Mouse (Mus musculus) lung, postnatal 0 days (tissue): ENCODE measurements at regions not wholly inside any gene's neighbourhood (a gene's known extent, or its start where the extent isn't known, plus 50 kb on each side); places are given as distances from the start of the nearest gene placed in this dataset.
A peak's percentile ranks its signal among the peaks of the same experiment; 100 is the strongest.

ENCODE experiments used
- ATAC-seq: fragments of 200-750 bp; cut with Nextera tagmentation; 2 replicates; pipeline ENCODE4 v1.8.0; 2017; ENCODE audit warnings: moderate library complexity
- DNase-seq: peaks from one replicate; pipeline ENCODE4 v3.0.0-alpha.2; 2016; ENCODE audit warnings: low spot score
- H3K27ac ChIP-seq: fragments of 300-500 bp; sonication (generic); 2 replicates; pipeline ENCODE4 v1.5.1; 2014; ENCODE audit warnings: antibody characterized with exemption, mild to moderate bottlenecking, low read length, mixed read lengths
- H3K27me3 ChIP-seq: fragments of 300-500 bp; sonication (generic); replicated peaks from 2 replicates; pipeline ENCODE4 v1.6.1; 2014; ENCODE audit warnings: low read length, mixed read lengths; ENCODE audit not compliant: insufficient read depth
- H3K36me3 ChIP-seq: fragments of 300-500 bp; sonication (generic); 2 replicates; pipeline ENCODE4 v1.6.1; 2014; ENCODE audit warnings: low read length, mixed read lengths; ENCODE audit not compliant: insufficient read depth
- H3K4me1 ChIP-seq: fragments of 300-500 bp; sonication (generic); 2 replicates; pipeline ENCODE4 v1.6.1; 2014; ENCODE audit warnings: antibody characterized with exemption, low read depth, low read length, mixed read lengths; ENCODE audit not compliant: insufficient read depth
- H3K4me2 ChIP-seq: fragments of 300-500 bp; sonication (generic); replicated peaks from 2 replicates; pipeline ENCODE4 v1.6.1; 2014; ENCODE audit warnings: low read depth, mild to moderate bottlenecking, low read length, moderate library complexity, mixed read lengths
- H3K4me3 ChIP-seq: fragments of 300-500 bp; sonication (generic); 2 replicates; pipeline ENCODE4 v1.5.1; 2014; ENCODE audit warnings: low read depth, low read length
- H3K9ac ChIP-seq: fragments of 300-500 bp; sonication (generic); replicated peaks from 2 replicates; pipeline ENCODE4 v1.6.1; 2014; ENCODE audit warnings: low read depth, mild to moderate bottlenecking
- H3K9me3 ChIP-seq: fragments of 300-500 bp; sonication (generic); 2 replicates; pipeline ENCODE4 v1.6.1; 2016; ENCODE audit warnings: low read length, mixed read lengths
- CTCF ChIP-seq: IDR thresholded peaks from 2 replicates; pipeline ENCODE4 v1.5.1; 2016; ENCODE audit warnings: antibody characterized with exemption, mild to moderate bottlenecking
- EP300 ChIP-seq: IDR thresholded peaks from 2 replicates; pipeline ENCODE4 v1.6.1; 2016; ENCODE audit warnings: antibody characterized with exemption, mild to moderate bottlenecking, control low read depth
- WGBS: fragments of 180-500 bp; shearing (Covaris S2); extraction: QIAGEN DNeasy Blood & Tissue Kit; methylation state at CpG from one replicate; pipeline ENCODE4 v1.1.7; 2014; 5-methylcytosine and 5-hydroxymethylcytosine counted together

DNA sequence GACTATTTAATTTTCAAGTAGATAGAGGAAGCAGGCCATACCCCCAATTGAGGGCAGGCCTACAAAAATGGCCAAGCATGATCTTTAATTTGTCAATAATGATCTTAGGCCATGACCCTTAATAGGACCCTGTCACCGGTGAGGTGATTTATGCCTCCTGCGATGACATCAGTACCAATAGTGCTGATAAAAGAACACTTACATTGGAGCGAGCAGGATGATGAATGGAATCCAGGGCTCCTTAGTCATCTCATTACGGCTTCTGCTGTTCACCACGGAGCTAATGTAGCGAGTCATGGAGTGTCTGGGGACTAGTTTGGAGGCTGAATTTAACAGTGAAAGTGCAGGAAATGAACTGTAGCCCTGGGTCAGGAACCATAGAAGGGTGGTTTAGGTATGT lies 308.6 kb downstream of the En1 start:
- no peak for DNase-seq
- no peaks in the 10 kb centered on the region for H3K27me3 ChIP-seq
- no peak overlapping the region for H3K4me2 ChIP-seq
- no peaks in the 10 kb centered on the region for H3K36me3 ChIP-seq
- H3K27ac ChIP-seq, result no peak overlapping the region
- H3K9ac ChIP-seq, result no peak overlapping the region
- no peaks in the 10 kb centered on the region for H3K4me1 ChIP-seq
- H3K9me3 ChIP-seq, result no peaks in the 10 kb centered on the region
- WGBS, result 49% methylated on average over 6 of the region's 6 CpGs
- ATAC-seq, result no peak
- TF ChIP-seq CTCF (no peak), EP300 (no peak)
- H3K4me3 ChIP-seq, result no peak overlapping the region

- WGBS, result 65% methylated on average over 8 of the region's 8 CpGs
- DNase-seq (no peak), ATAC-seq (no peak)
- Histone ChIP-seq H3K4me2 (no peak overlapping the region), H3K4me3 (no peak overlapping the region), H3K27me3 (no peaks in the 10 kb centered on the region), H3K9me3 (no peaks in the 10 kb centered on the region), H3K4me1 (no peaks in the 10 kb centered on the region), H3K36me3 (no peaks in the 10 kb centered on the region), H3K9ac (no peak overlapping the region), H3K27ac (no peak overlapping the region)
- TF ChIP-seq CTCF, result no peak
- TF ChIP-seq EP300, result no peak
Observed at GRCm38 (mm10) chr1:120911962-120912670, 309.9 kb downstream of the En1 start.

DNA sequence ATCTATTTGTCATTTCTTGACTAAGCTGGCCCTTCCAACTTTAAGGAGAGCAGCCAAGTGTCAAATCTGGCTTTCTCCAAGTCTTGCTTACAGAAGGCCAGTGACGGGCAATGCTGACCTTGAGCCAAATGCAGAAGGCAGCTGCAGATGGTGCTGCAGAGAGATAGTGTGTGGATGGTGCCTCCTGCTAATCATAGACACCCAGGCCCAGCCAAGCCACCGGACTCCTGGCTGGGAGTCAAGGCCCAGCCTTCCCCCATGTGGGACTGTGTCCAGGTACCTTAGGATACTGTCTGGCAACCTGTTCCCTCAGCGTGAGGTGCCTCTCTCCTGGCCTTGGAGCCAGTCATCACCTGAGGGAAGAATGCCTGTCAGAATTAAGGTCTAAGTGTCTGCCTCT lies 319.3 kb downstream of the En1 start:
- Histone ChIP-seq H3K36me3 (no peaks in the 10 kb centered on the region), H3K27ac (no peak overlapping the region), H3K27me3 (no peaks in the 10 kb centered on the region), H3K4me1 (no peaks in the 10 kb centered on the region), H3K9ac (no peak overlapping the region), H3K4me2 (no peak overlapping the region), H3K4me3 (no peak overlapping the region), H3K9me3 (no peaks in the 10 kb centered on the region)
- ATAC-seq (no peak), DNase-seq (no peak)
- TF ChIP-seq CTCF, result no peak
- 72% methylated on average over 3 of the region's 3 CpGs for WGBS

DNA sequence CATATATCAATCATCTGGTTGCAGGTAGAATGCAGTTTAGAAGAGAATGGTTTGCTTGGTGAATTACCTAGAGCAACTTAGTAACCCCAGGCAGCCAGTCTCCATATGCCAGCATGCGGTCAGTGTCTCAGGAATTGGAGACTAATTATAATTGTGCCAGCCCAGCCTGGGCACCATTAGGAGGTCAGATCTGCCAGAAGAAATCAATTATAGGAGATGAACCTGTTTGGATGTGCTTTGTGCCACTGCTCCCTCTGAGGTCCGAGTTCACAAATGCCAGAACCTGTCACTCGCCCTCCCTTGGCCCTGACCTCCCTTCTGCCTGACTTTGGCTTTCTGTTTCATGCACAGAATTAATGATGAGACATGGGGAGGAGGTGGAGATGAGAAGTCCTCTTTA lies 323.1 kb downstream of the En1 start:
- WGBS, result 66% methylated on average over 3 of the region's 3 CpGs
- no peak overlapping the region for H3K27ac ChIP-seq

GRCm38 (mm10) chr1:120930141-120930540 lies 327.9 kb downstream of the En1 start:
- no peak overlapping the region for H3K27ac ChIP-seq
- H3K4me1 ChIP-seq, result no peaks in the 10 kb centered on the region
- no peaks in the 10 kb centered on the region for H3K9me3 ChIP-seq
- H3K4me3 ChIP-seq, result no peak overlapping the region
- no peak for ATAC-seq
- TF ChIP-seq CTCF, result no peak
- no peak for TF ChIP-seq EP300
- no peak overlapping the region for H3K4me2 ChIP-seq
- 52% methylated on average over 7 of the region's 7 CpGs for WGBS
- H3K27me3 ChIP-seq, result no peaks in the 10 kb centered on the region
- H3K36me3 ChIP-seq, result no peaks in the 10 kb centered on the region
- DNase-seq, result no peak
- H3K9ac ChIP-seq, result no peak overlapping the region

More for the DNA sequence above, 323.1 kb downstream of the En1 start:
- Histone ChIP-seq H3K36me3 (no peaks in the 10 kb centered on the region), H3K4me3 (no peak overlapping the region), H3K4me1 (no peaks in the 10 kb centered on the region), H3K4me2 (no peak overlapping the region), H3K9ac (no peak overlapping the region), H3K9me3 (no peaks in the 10 kb centered on the region), H3K27me3 (no peaks in the 10 kb centered on the region)
- DNase-seq, result no peak
- no peak for ATAC-seq
- TF ChIP-seq EP300, result no peak
- TF ChIP-seq CTCF, result no peak

- Histone ChIP-seq H3K4me2 (no peak overlapping the region), H3K27me3 (no peaks in the 10 kb centered on the region), H3K9ac (no peak overlapping the region), H3K4me1 (no peaks in the 10 kb centered on the region), H3K36me3 (no peaks in the 10 kb centered on the region), H3K4me3 (no peak overlapping the region), H3K9me3 (no peaks in the 10 kb centered on the region), H3K27ac (no peak overlapping the region)
- DNase-seq (no peak), ATAC-seq (no peak)
- TF ChIP-seq EP300 (no peak), CTCF (no peak)
- 75% methylated on average over 3 of the region's 3 CpGs for WGBS
Observed at GRCm38 (mm10) chr1:120935321-120935720, 333.1 kb downstream of the En1 start.

- H3K27ac ChIP-seq, result no peak overlapping the region
- no peak overlapping the region for H3K9ac ChIP-seq
- ATAC-seq (peak; percentile 66), DNase-seq (peak; percentile 38)
- TF ChIP-seq EP300 (peak; percentile 58), CTCF (no peak)
- no peak overlapping the region for H3K4me2 ChIP-seq
- no peaks in the 10 kb centered on the region for H3K36me3 ChIP-seq
- no peak overlapping the region for H3K4me3 ChIP-seq
- no peaks in the 10 kb centered on the region for H3K9me3 ChIP-seq
- no peaks in the 10 kb centered on the region for H3K27me3 ChIP-seq
- no peaks in the 10 kb centered on the region for H3K4me1 ChIP-seq
- 61% methylated on average over 4 of the region's 4 CpGs for WGBS
Observed at GRCm38 (mm10) chr1:120943711-120944110, 341.5 kb downstream of the En1 start.
